Mouse (Mus musculus) liver, embryonic 11.5 days (tissue): ENCODE data around the gene Pepd. TPM values are rescaled to one million over a fixed set of nuclear protein-coding genes. Genes with fewer than 3 reads are reported as not detected.
A peak's percentile ranks its signal among the peaks of the same experiment; 100 is the strongest.

Experiments used
- ATAC-seq: fragments of 200-750 bp; cut with Nextera tagmentation; replicated peaks from 2 replicates; pipeline ENCODE4 v1.8.0; 2017; ENCODE audit warnings: moderate number of reproducible peaks, mild to moderate bottlenecking, moderate TSS enrichment, moderate library complexity; ENCODE audit not compliant: low FRiP score
- DNase-seq: peaks from one replicate; pipeline ENCODE4 v3.0.0-alpha.2; 2017; ENCODE audit warnings: low spot score
- H3K27ac ChIP-seq: fragments of 300-500 bp; sonication (generic); 2 replicates; pipeline ENCODE4 v1.5.1; 2014; ENCODE audit warnings: mild to moderate bottlenecking, low read depth, low read length, control low read depth
- H3K27me3 ChIP-seq: fragments of 300-500 bp; sonication (generic); replicated peaks from 2 replicates; pipeline ENCODE4 v1.6.1; 2014; ENCODE audit warnings: low read length, mixed read lengths; ENCODE audit not compliant: control insufficient read depth, insufficient read depth
- H3K36me3 ChIP-seq: fragments of 300-500 bp; sonication (generic); 2 replicates; pipeline ENCODE4 v1.6.1; 2014; ENCODE audit warnings: mild to moderate bottlenecking, low read length, moderate library complexity, mixed read lengths; ENCODE audit not compliant: control insufficient read depth, insufficient read depth
- H3K4me1 ChIP-seq: fragments of 300-500 bp; sonication (generic); replicated peaks from 2 replicates; pipeline ENCODE4 v1.6.1; 2014; ENCODE audit warnings: low read length, mixed read lengths; ENCODE audit not compliant: control insufficient read depth, insufficient read depth
- H3K4me2 ChIP-seq: fragments of 300-500 bp; sonication (generic); 2 replicates; pipeline ENCODE4 v1.6.1; 2014; ENCODE audit warnings: mild to moderate bottlenecking, control low read depth, moderate library complexity
- H3K4me3 ChIP-seq: fragments of 300-500 bp; sonication (generic); 2 replicates; pipeline ENCODE4 v1.5.1; 2014; ENCODE audit warnings: low read depth, low read length, control low read depth
- H3K9ac ChIP-seq: fragments of 300-500 bp; sonication (generic); 2 replicates; pipeline ENCODE4 v1.6.1; 2014; ENCODE audit warnings: low read depth, low read length, control low read depth
- H3K9me3 ChIP-seq: fragments of 300-500 bp; sonication (generic); 2 replicates; pipeline ENCODE4 v1.6.1; 2016; ENCODE audit warnings: low read length, inconsistent platforms, mixed read lengths; ENCODE audit not compliant: control insufficient read depth
- WGBS: fragments of 180-500 bp; shearing (Covaris S2); extraction: QIAGEN DNeasy Blood & Tissue Kit; methylation state at CpG from one replicate; pipeline ENCODE4 v1.1.7; 2014; 5-methylcytosine and 5-hydroxymethylcytosine counted together
- polyA plus RNA-seq: library from polyadenylated mRNA; unstranded; fragments of >200 nt; fragmentation: Nextera tagmentation; extraction: Ambion mirVana; gene quantifications from 2 replicates; pipeline ENCODE4 v1.2.1, GENCODE M21; 2014

The Pepd gene
- 53.4 and 55.7 TPM in 2 replicates for polyA plus RNA-seq

GRCm38 (mm10) chr7:34911919-34912897 lies at the start of gene Pepd:
Gene Pepd, plus strand, starts transcription at chr7:34912379.
- DNase-seq (peak; percentile 87), ATAC-seq (peak; percentile 97)
- H3K27ac ChIP-seq, result no peak within 1 kb of the TSS
- no peaks in the 10 kb centered on the region for H3K9me3 ChIP-seq
- H3K27me3 ChIP-seq, result peaks cover 2% of the 10 kb centered on the region; the same call in 1 of the 2 replicates
- 6% methylated on average over 44 of the region's 44 CpGs for WGBS
- H3K9ac ChIP-seq, result peak within 1 kb of the TSS; percentile 73
- H3K4me1 ChIP-seq, result peaks cover 6% of the 10 kb centered on the region
- H3K4me3 ChIP-seq, result peak within 1 kb of the TSS; percentile 94
- H3K4me2 ChIP-seq, result peak within 1 kb of the TSS; percentile 94
- H3K36me3 ChIP-seq, result no peaks in the 10 kb centered on the region

GRCm38 (mm10) chr7:34867289-34867688 lies 44.9 kb upstream of the Pepd start:
- Histone ChIP-seq H3K27ac (no peak overlapping the region), H3K9me3 (no peaks in the 10 kb centered on the region), H3K9ac (no peak overlapping the region), H3K4me2 (no peak overlapping the region), H3K4me1 (no peaks in the 10 kb centered on the region), H3K36me3 (no peaks in the 10 kb centered on the region), H3K4me3 (no peak overlapping the region), H3K27me3 (no peaks in the 10 kb centered on the region)
- ATAC-seq (no peak), DNase-seq (no peak)
- 72% methylated on average over 6 of the region's 6 CpGs for WGBS

- WGBS, result 76% methylated on average over 13 of the region's 13 CpGs
- Histone ChIP-seq H3K27me3 (no peaks in the 10 kb centered on the region), H3K4me2 (no peak overlapping the region), H3K36me3 (no peaks in the 10 kb centered on the region), H3K9ac (no peak overlapping the region), H3K9me3 (no peaks in the 10 kb centered on the region), H3K4me3 (no peak overlapping the region), H3K27ac (no peak overlapping the region), H3K4me1 (no peaks in the 10 kb centered on the region)
- DNase-seq, result no peak
- ATAC-seq, result no peak
These were observed 42.5 kb upstream of the Pepd start for GRCm38 (mm10) chr7:34869693-34870092.

- H3K27me3 ChIP-seq, result no peaks in the 10 kb centered on the region
- no peak overlapping the region for H3K9ac ChIP-seq
- DNase-seq (no peak), ATAC-seq (no peak)
- H3K4me3 ChIP-seq, result no peak overlapping the region
- H3K9me3 ChIP-seq, result no peaks in the 10 kb centered on the region
- no peak overlapping the region for H3K4me2 ChIP-seq
- no peaks in the 10 kb centered on the region for H3K4me1 ChIP-seq
- no peaks in the 10 kb centered on the region for H3K36me3 ChIP-seq
- WGBS, result 52% methylated on average over 7 of the region's 7 CpGs
- H3K27ac ChIP-seq, result no peak overlapping the region
These were observed 35.4 kb upstream of the Pepd start for GRCm38 (mm10) chr7:34876787-34877186.

- DNase-seq (no peak), ATAC-seq (no peak)
- Histone ChIP-seq H3K9ac (no peak overlapping the region), H3K27ac (no peak overlapping the region), H3K4me1 (no peaks in the 10 kb centered on the region), H3K4me3 (no peak overlapping the region), H3K9me3 (no peaks in the 10 kb centered on the region), H3K27me3 (no peaks in the 10 kb centered on the region), H3K4me2 (no peak overlapping the region), H3K36me3 (no peaks in the 10 kb centered on the region)
- 74% methylated on average over 7 of the region's 7 CpGs for WGBS
These were observed 34.4 kb upstream of the Pepd start for GRCm38 (mm10) chr7:34877820-34878219.

GRCm38 (mm10) chr7:34888441-34888840 lies 23.7 kb upstream of the Pepd start:
- ATAC-seq, result no peak
- no peaks in the 10 kb centered on the region for H3K36me3 ChIP-seq
- 62% methylated on average over 6 of the region's 6 CpGs for WGBS
- no peak for DNase-seq
- H3K9me3 ChIP-seq, result no peaks in the 10 kb centered on the region
- H3K4me2 ChIP-seq, result no peak overlapping the region
- no peak overlapping the region for H3K9ac ChIP-seq
- H3K27ac ChIP-seq, result no peak overlapping the region
- no peaks in the 10 kb centered on the region for H3K4me1 ChIP-seq
- H3K27me3 ChIP-seq, result no peaks in the 10 kb centered on the region
- no peak overlapping the region for H3K4me3 ChIP-seq

GRCm38 (mm10) chr7:34888891-34889290 lies 23.3 kb upstream of the Pepd start:
- Histone ChIP-seq H3K4me2 (no peak overlapping the region), H3K4me3 (no peak overlapping the region), H3K36me3 (no peaks in the 10 kb centered on the region), H3K4me1 (no peaks in the 10 kb centered on the region), H3K27me3 (no peaks in the 10 kb centered on the region), H3K9ac (no peak overlapping the region), H3K9me3 (no peaks in the 10 kb centered on the region), H3K27ac (no peak overlapping the region)
- ATAC-seq (no peak), DNase-seq (no peak)
- 75% methylated on average over 12 of the region's 12 CpGs for WGBS

- peaks cover 7% of the 10 kb centered on the region; the same call in 1 of the 2 replicates for H3K27me3 ChIP-seq
- no peak for DNase-seq
- H3K4me2 ChIP-seq, result no peak overlapping the region
- no peaks in the 10 kb centered on the region for H3K4me1 ChIP-seq
- no peaks in the 10 kb centered on the region for H3K36me3 ChIP-seq
- H3K9ac ChIP-seq, result no peak overlapping the region
- no peak overlapping the region for H3K27ac ChIP-seq
- no peak for ATAC-seq
- no peaks in the 10 kb centered on the region for H3K9me3 ChIP-seq
- WGBS, result 83% methylated on average over 1 of the region's 1 CpGs
- no peak overlapping the region for H3K4me3 ChIP-seq
These were observed 19.3 kb upstream of the Pepd start for GRCm38 (mm10) chr7:34892845-34893244.

GRCm38 (mm10) chr7:34896461-34896860 lies 15.7 kb upstream of the Pepd start:
- Histone ChIP-seq H3K27me3 (peaks cover 7% of the 10 kb centered on the region; the same call in 1 of the 2 replicates), H3K9ac (no peak overlapping the region), H3K9me3 (no peaks in the 10 kb centered on the region), H3K4me3 (no peak overlapping the region), H3K36me3 (no peaks in the 10 kb centered on the region), H3K27ac (no peak overlapping the region), H3K4me2 (no peak overlapping the region), H3K4me1 (no peaks in the 10 kb centered on the region)
- ATAC-seq (no peak), DNase-seq (no peak)
- 83% methylated on average over 4 of the region's 4 CpGs for WGBS
